Mouse (Mus musculus) heart, embryonic 14.5 days (tissue): ENCODE results near the gene Hs2st1. TPM values are rescaled to one million over a fixed set of nuclear protein-coding genes. Genes with fewer than 3 reads are reported as not detected.

Experiments used
- ATAC-seq: fragments of 200-750 bp; cut with Nextera tagmentation; 2 replicates; pipeline ENCODE4 v1.8.0; 2017; ENCODE audit warnings: low read depth, moderate TSS enrichment; ENCODE audit not compliant: insufficient number of reproducible peaks, insufficient read depth, low FRiP score
- H3K27ac ChIP-seq, 2 experiments: fragments of 200-500 bp in 1 of 2; fragments of 300-500 bp in 1 of 2; sonication (generic) in 1 of 2; replicated peaks in 1 of 2; 2 replicates each; pipeline ENCODE4 v1.5.1; 2012 to 2014; ENCODE audit warnings: low read depth in 2 of 2, low read length in 2 of 2, control low read depth in 1 of 2, mild to moderate bottlenecking in 1 of 2, mixed read lengths in 1 of 2; ENCODE audit not compliant: control insufficient read depth in 1 of 2, insufficient read depth in 1 of 2
- H3K27me3 ChIP-seq: fragments of 300-500 bp; sonication (generic); 2 replicates; pipeline ENCODE4 v1.6.1; 2014; ENCODE audit warnings: mild to moderate bottlenecking, low read length, control low read depth; ENCODE audit not compliant: control insufficient read depth, insufficient read depth
- H3K36me3 ChIP-seq: fragments of 300-500 bp; sonication (generic); 2 replicates; pipeline ENCODE4 v1.6.1; 2014; ENCODE audit warnings: mild to moderate bottlenecking, control low read depth, low read length, mixed read lengths; ENCODE audit not compliant: control insufficient read depth, insufficient read depth
- H3K4me1 ChIP-seq, 2 experiments: fragments of 200-500 bp in 1 of 2; fragments of 300-500 bp in 1 of 2; sonication (generic) in 1 of 2; 2 replicates each; pipeline ENCODE4 v1.6.1; 2012 to 2014; ENCODE audit warnings: low read length in 2 of 2, control low read depth in 1 of 2, mixed read lengths in 1 of 2; ENCODE audit not compliant: control insufficient read depth in 2 of 2, insufficient read depth in 2 of 2
- H3K4me2 ChIP-seq: fragments of 300-500 bp; sonication (generic); 2 replicates; pipeline ENCODE4 v1.6.1; 2014; ENCODE audit warnings: mild to moderate bottlenecking, low read length
- H3K4me3 ChIP-seq, 2 experiments: fragments of 200-500 bp in 1 of 2; fragments of 300-500 bp in 1 of 2; sonication (generic) in 1 of 2; 2 replicates each; pipeline ENCODE4 v1.5.1; 2012 to 2014; ENCODE audit warnings: low read length in 2 of 2, mild to moderate bottlenecking in 2 of 2, control low read depth in 1 of 2, low read depth in 1 of 2, moderate library complexity in 1 of 2; ENCODE audit not compliant: control insufficient read depth in 1 of 2, insufficient read depth in 1 of 2
- H3K9ac ChIP-seq: fragments of 300-500 bp; sonication (generic); 2 replicates; pipeline ENCODE4 v1.6.1; 2014; ENCODE audit warnings: mild to moderate bottlenecking, low read length
- H3K9me3 ChIP-seq: fragments of 300-500 bp; sonication (generic); 2 replicates; pipeline ENCODE4 v1.6.1; 2016; ENCODE audit warnings: low read length, control low read depth; ENCODE audit not compliant: control insufficient read depth
- WGBS: fragments of 180-500 bp; shearing (Covaris S2); extraction: QIAGEN DNeasy Blood & Tissue Kit; methylation state at CpG from one replicate; pipeline ENCODE4 v1.1.7; 2014; 5-methylcytosine and 5-hydroxymethylcytosine counted together
- polyA plus RNA-seq: library from polyadenylated mRNA; unstranded; fragments of >200 nt; fragmentation: Nextera tagmentation; extraction: Ambion mirVana; gene quantifications from 2 replicates; pipeline ENCODE4 v1.2.1, GENCODE M21; 2014

Hs2st1 gene
- 7.0 and 8.6 TPM in 2 replicates for polyA plus RNA-seq

- peaks cover 28% of the 10 kb centered on the region for H3K36me3 ChIP-seq
- no peaks in the 10 kb centered on the region for H3K9me3 ChIP-seq
- under 1% methylated on average over 63 of the region's 69 CpGs for WGBS
- ATAC-seq: peak; percentile 97
- no peaks in the 10 kb centered on the region for H3K27me3 ChIP-seq
- peak within 1 kb of the TSS; percentile 85 for H3K4me2 ChIP-seq
- peak within 1 kb of the TSS; percentile 90 to 98 for H3K27ac ChIP-seq
- peaks cover 7 to 35% of the 10 kb centered on the region in 2 experiments for H3K4me1 ChIP-seq
- H3K4me3 ChIP-seq: peak within 1 kb of the TSS; percentile 82 to 97
- H3K9ac ChIP-seq: peak within 1 kb of the TSS; percentile 93
These were observed at the start of gene Hs2st1, which contains the start of gene Selenof for GRCm38 (mm10) chr3:144570047-144570815. Gene Hs2st1 (minus strand): TSS chr3:144570181. Gene Selenof (plus strand): TSS chr3:144570304.

- Histone ChIP-seq H3K27ac (peak overlapping the region; percentile 65 to 76), H3K9me3 (0 out of 2 replicates have a peak, but pooled peaks cover 6% of the 10 kb centered on the region), H3K27me3 (no peaks in the 10 kb centered on the region), H3K4me3 (no peak overlapping the region), H3K9ac (peak overlapping the region; percentile 43; the same call in 1 of the 2 replicates), H3K36me3 (no peaks in the 10 kb centered on the region), H3K4me1 (peaks cover 13 to 25% of the 10 kb centered on the region in 2 experiments), H3K4me2 (peak overlapping the region; percentile 52)
- WGBS: 21% methylated on average over 10 of the region's 10 CpGs
- ATAC-seq: 0 out of 2 replicates have a peak, but pooled peaks have one; percentile 56
These were observed 47.7 kb upstream of the Hs2st1 start for GRCm38 (mm10) chr3:144617633-144618180.

- WGBS: 67% methylated on average over 8 of the region's 8 CpGs
- no peaks in the 10 kb centered on the region for H3K36me3 ChIP-seq
- H3K9ac ChIP-seq: peak overlapping the region; percentile 43; the same call in 1 of the 2 replicates
- ATAC-seq: peak; percentile 71
- H3K27ac ChIP-seq: peak overlapping the region; percentile 53 to 76; a peak in 3 of 4 replicates
- H3K9me3 ChIP-seq: 0 out of 2 replicates have a peak, but pooled peaks cover 2% of the 10 kb centered on the region
- H3K4me2 ChIP-seq: peak overlapping the region; percentile 52
- peaks cover 15 to 27% of the 10 kb centered on the region in 2 experiments for H3K4me1 ChIP-seq
- no peak overlapping the region for H3K4me3 ChIP-seq
- no peaks in the 10 kb centered on the region for H3K27me3 ChIP-seq
These were observed 46.9 kb upstream of the Hs2st1 start for GRCm38 (mm10) chr3:144616654-144617425.

- 34% methylated on average over 9 of the region's 9 CpGs for WGBS
- Histone ChIP-seq H3K4me3 (no peak overlapping the region), H3K4me2 (no peak overlapping the region), H3K27me3 (no peaks in the 10 kb centered on the region), H3K9ac (no peak overlapping the region), H3K9me3 (0 out of 2 replicates have a peak, but pooled peaks cover 2% of the 10 kb centered on the region), H3K4me1 (peaks cover 15 to 29% of the 10 kb centered on the region in 2 experiments), H3K36me3 (no peaks in the 10 kb centered on the region), H3K27ac (peak overlapping the region in 1 of 2 experiments; percentile 26; a peak in 1 of 4 replicates)
- ATAC-seq: no peak
These were observed 45.5 kb upstream of the Hs2st1 start for GRCm38 (mm10) chr3:144615459-144615858.

- H3K36me3 ChIP-seq: no peaks in the 10 kb centered on the region
- 72% methylated on average over 10 of the region's 10 CpGs for WGBS
- H3K27me3 ChIP-seq: no peaks in the 10 kb centered on the region
- 0 out of 2 replicates have a peak, but pooled peaks cover 2% of the 10 kb centered on the region for H3K9me3 ChIP-seq
- peaks cover 15 to 29% of the 10 kb centered on the region in 2 experiments for H3K4me1 ChIP-seq
- H3K4me3 ChIP-seq: no peak overlapping the region
- no peak overlapping the region for H3K27ac ChIP-seq
- H3K9ac ChIP-seq: no peak overlapping the region
- H3K4me2 ChIP-seq: no peak overlapping the region
- no peak for ATAC-seq
These were observed 44.7 kb upstream of the Hs2st1 start for GRCm38 (mm10) chr3:144614698-144615097.

- Histone ChIP-seq H3K4me3 (no peak overlapping the region), H3K27ac (no peak overlapping the region), H3K36me3 (no peaks in the 10 kb centered on the region), H3K4me1 (peaks cover 15 to 29% of the 10 kb centered on the region in 2 experiments), H3K4me2 (no peak overlapping the region), H3K27me3 (no peaks in the 10 kb centered on the region), H3K9me3 (0 out of 2 replicates have a peak, but pooled peaks cover 2% of the 10 kb centered on the region), H3K9ac (no peak overlapping the region)
- whole genome bisulfite sequencing: 77% methylated on average over 6 of the region's 6 CpGs
- no peak for ATAC-seq
These were observed 44.3 kb upstream of the Hs2st1 start for GRCm38 (mm10) chr3:144614277-144614676.

GRCm38 (mm10) chr3:144612382-144612781 is 42.4 kb upstream of the Hs2st1 start:
- H3K4me1 ChIP-seq: peaks cover 11 to 21% of the 10 kb centered on the region in 2 experiments
- no peaks in the 10 kb centered on the region for H3K9me3 ChIP-seq
- H3K27me3 ChIP-seq: no peaks in the 10 kb centered on the region
- no peak for ATAC-seq
- no peak overlapping the region for H3K4me3 ChIP-seq
- no peaks in the 10 kb centered on the region for H3K36me3 ChIP-seq
- H3K27ac ChIP-seq: no peak overlapping the region
- no peak overlapping the region for H3K9ac ChIP-seq
- H3K4me2 ChIP-seq: no peak overlapping the region
- WGBS: 59% methylated on average over 6 of the region's 6 CpGs
